Mouse (Mus musculus) limb, embryonic 14.5 days (tissue): ENCODE results near the gene Rpp25. TPM values are rescaled to one million over a fixed set of nuclear protein-coding genes. Genes with fewer than 3 reads are reported as not detected.

Source experiments
- ATAC-seq: fragments of 200-750 bp; cut with Nextera tagmentation; 2 replicates; pipeline ENCODE4 v1.8.0; 2017; ENCODE audit warnings: low read depth, moderate number of reproducible peaks, moderate TSS enrichment; ENCODE audit not compliant: low FRiP score
- DNase-seq: peaks from one replicate; pipeline ENCODE4 v3.0.0-alpha.2; 2015; ENCODE audit warnings: low spot score
- H3K27ac ChIP-seq: fragments of 300-500 bp; sonication (generic); replicated peaks from 2 replicates; pipeline ENCODE4 v1.5.1; 2014; ENCODE audit warnings: low read depth, mild to moderate bottlenecking, low read length, moderate library complexity, mixed read lengths
- H3K27me3 ChIP-seq: fragments of 300-500 bp; sonication (generic); 2 replicates; pipeline ENCODE4 v1.6.1; 2014; ENCODE audit warnings: low read length, mixed read lengths; ENCODE audit not compliant: control insufficient read depth, insufficient read depth
- H3K36me3 ChIP-seq: fragments of 300-500 bp; sonication (generic); 2 replicates; pipeline ENCODE4 v1.6.1; 2014; ENCODE audit warnings: mild to moderate bottlenecking, low read length, moderate library complexity, mixed read lengths; ENCODE audit not compliant: control insufficient read depth, insufficient read depth
- H3K4me1 ChIP-seq: fragments of 300-500 bp; sonication (generic); 2 replicates; pipeline ENCODE4 v1.6.1; 2014; ENCODE audit warnings: antibody characterized with exemption, low read length, mixed read lengths; ENCODE audit not compliant: control insufficient read depth, insufficient read depth
- H3K4me2 ChIP-seq: fragments of 300-500 bp; sonication (generic); replicated peaks from 2 replicates; pipeline ENCODE4 v1.6.1; 2014; ENCODE audit warnings: low read depth, mild to moderate bottlenecking, low read length, moderate library complexity; ENCODE audit not compliant: severe bottlenecking
- H3K4me3 ChIP-seq: fragments of 300-500 bp; sonication (generic); replicated peaks from 2 replicates; pipeline ENCODE4 v1.5.1; 2014; ENCODE audit warnings: low read length
- H3K9ac ChIP-seq: fragments of 300-500 bp; sonication (generic); 2 replicates; pipeline ENCODE4 v1.6.1; 2014; ENCODE audit warnings: mild to moderate bottlenecking, low read depth, low read length, moderate library complexity; ENCODE audit not compliant: severe bottlenecking
- H3K9me3 ChIP-seq: fragments of 300-500 bp; sonication (generic); 2 replicates; pipeline ENCODE4 v1.6.1; 2016; ENCODE audit warnings: low read length; ENCODE audit not compliant: control insufficient read depth
- POLR2A ChIP-seq: fragments of 200-500 bp; IDR thresholded peaks from 2 replicates; pipeline ENCODE4 v1.8.0; 2012; ENCODE audit warnings: inconsistent platforms, mild to moderate bottlenecking, moderate library complexity, borderline replicate concordance; ENCODE audit not compliant: insufficient read depth, insufficient read length; ENCODE audit errors: extremely low read depth
- WGBS: fragments of 180-500 bp; shearing (Covaris S2); extraction: QIAGEN DNeasy Blood & Tissue Kit; methylation state at CpG from one replicate; pipeline ENCODE4 v1.1.7; 2014; 5-methylcytosine and 5-hydroxymethylcytosine counted together
- polyA plus RNA-seq, 2 experiments: library from polyadenylated mRNA; depleted of rRNA in 1 of 2; stranded (reverse) in 1 of 2; unstranded in 1 of 2; fragments of >200 nt; fragmentation: Nextera tagmentation in 1 of 2; extraction: Ambion mirVana in 1 of 2; gene quantifications; 2 replicates each; pipeline versions ENCODE4 v1.2.1 to v1.2.3; 2012 to 2014

The Rpp25 gene
- polyA plus RNA-seq, 2 experiments, result 0.74 to 0.94 TPM

DNA sequence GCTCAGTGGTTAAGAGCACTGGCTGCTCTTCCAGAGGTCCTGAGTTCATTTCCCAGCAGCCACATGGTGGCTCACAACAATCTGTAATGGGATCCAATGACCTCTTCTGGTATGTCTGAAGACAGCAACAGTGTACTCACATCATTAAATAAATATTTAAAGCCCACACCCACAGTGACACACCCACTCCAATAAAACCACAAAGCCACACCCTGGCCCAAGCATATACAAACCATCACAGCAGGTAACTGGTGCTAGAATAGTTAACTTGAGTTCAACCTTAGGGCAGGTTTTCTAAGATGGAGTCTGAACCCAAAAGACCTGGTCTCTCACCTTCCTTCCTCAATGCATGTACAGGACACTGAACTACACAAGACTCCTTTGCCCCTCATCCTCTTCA lies 8.9 kb upstream of the Rpp25 start:
- no peak overlapping the region for H3K4me3 ChIP-seq
- no peak for TF ChIP-seq POLR2A
- peaks cover 14% of the 10 kb centered on the region; the same call in 1 of the 2 replicates for H3K27me3 ChIP-seq
- H3K4me2 ChIP-seq, result no peak overlapping the region
- no peak overlapping the region for H3K9ac ChIP-seq
- no peak for DNase-seq
- no peak for ATAC-seq
- H3K9me3 ChIP-seq, result no peaks in the 10 kb centered on the region
- no peak overlapping the region for H3K27ac ChIP-seq
- H3K36me3 ChIP-seq, result no peaks in the 10 kb centered on the region
- no peaks in the 10 kb centered on the region for H3K4me1 ChIP-seq

GRCm38 (mm10) chr9:57497236-57497635 lies 6.6 kb upstream of the Rpp25 start:
- 73% methylated on average over 5 of the region's 5 CpGs for WGBS

DNA sequence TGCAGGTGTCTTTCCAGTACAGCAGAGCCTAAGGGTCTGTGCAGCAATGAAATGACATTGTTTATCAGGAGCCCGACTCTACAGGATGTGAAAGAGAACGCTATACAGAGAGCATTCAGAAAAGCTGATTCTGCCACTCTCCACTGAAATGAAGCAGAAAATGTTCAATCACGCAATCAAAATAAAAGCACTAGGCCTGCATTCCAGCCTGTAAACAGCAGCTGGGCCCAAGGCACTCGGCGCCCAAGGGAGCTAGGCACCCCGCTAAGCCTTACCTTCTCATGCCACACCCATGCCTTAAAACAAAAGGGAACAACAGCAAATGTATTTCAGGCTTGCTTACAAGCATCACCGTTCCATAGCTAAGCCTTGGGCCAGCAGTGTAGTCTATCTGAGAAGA lies 5.3 kb upstream of the Rpp25 start:
- Histone ChIP-seq H3K36me3 (no peaks in the 10 kb centered on the region), H3K27me3 (peaks cover 47% of the 10 kb centered on the region)

More at GRCm38 (mm10) chr9:57497236-57497635, 6.6 kb upstream of the Rpp25 start:
- Histone ChIP-seq H3K27me3 (peaks cover 35% of the 10 kb centered on the region), H3K9ac (no peak overlapping the region), H3K4me2 (no peak overlapping the region), H3K27ac (no peak overlapping the region), H3K4me1 (0 out of 2 replicates have a peak, but pooled peaks cover under 1% of the 10 kb centered on the region), H3K36me3 (no peaks in the 10 kb centered on the region), H3K9me3 (no peaks in the 10 kb centered on the region), H3K4me3 (no peak overlapping the region)
- DNase-seq (no peak), ATAC-seq (no peak)
- TF ChIP-seq POLR2A, result no peak

GRCm38 (mm10) chr9:57501452-57501851 lies 2.4 kb upstream of the Rpp25 start:
- H3K4me2 ChIP-seq, result no peak overlapping the region
- no peak overlapping the region for H3K9ac ChIP-seq
- DNase-seq (no peak), ATAC-seq (no peak)
- H3K9me3 ChIP-seq, result no peaks in the 10 kb centered on the region
- 10% methylated on average over 13 of the region's 13 CpGs for WGBS
- TF ChIP-seq POLR2A, result no peak
- H3K4me3 ChIP-seq, result no peak overlapping the region
- H3K4me1 ChIP-seq, result peaks cover 21% of the 10 kb centered on the region
- peaks cover 75% of the 10 kb centered on the region for H3K27me3 ChIP-seq
- H3K36me3 ChIP-seq, result no peaks in the 10 kb centered on the region
- H3K27ac ChIP-seq, result no peak overlapping the region

More for the DNA sequence above, 5.3 kb upstream of the Rpp25 start:
- H3K4me3 ChIP-seq, result no peak overlapping the region
- no peak for DNase-seq
- no peak overlapping the region for H3K27ac ChIP-seq
- WGBS, result 63% methylated on average over 7 of the region's 7 CpGs
- ATAC-seq, result no peak
- no peak overlapping the region for H3K4me2 ChIP-seq
- H3K9me3 ChIP-seq, result no peaks in the 10 kb centered on the region
- no peak overlapping the region for H3K9ac ChIP-seq
- no peak for TF ChIP-seq POLR2A
- peaks cover 13% of the 10 kb centered on the region for H3K4me1 ChIP-seq

GRCm38 (mm10) chr9:57501861-57502260 lies 2.0 kb upstream of the Rpp25 start:
- under 1% methylated on average over 20 of the region's 20 CpGs for WGBS
- ATAC-seq (no peak), DNase-seq (no peak)
- Histone ChIP-seq H3K27ac (no peak overlapping the region), H3K4me3 (no peak overlapping the region), H3K4me1 (peaks cover 21% of the 10 kb centered on the region), H3K9ac (no peak overlapping the region), H3K36me3 (no peaks in the 10 kb centered on the region), H3K27me3 (peaks cover 78% of the 10 kb centered on the region), H3K9me3 (no peaks in the 10 kb centered on the region), H3K4me2 (no peak overlapping the region)
- TF ChIP-seq POLR2A, result no peak
